Mouse (Mus musculus) large intestine, adult 2 months (tissue): Measurements from ENCODE around the gene Snap91. TPM values are rescaled to one million over a fixed set of nuclear protein-coding genes. Genes with fewer than 3 reads are reported as not detected.

Experiments used
- DNase-seq: peaks from one replicate; pipeline ENCODE4 v3.0.0-alpha.2; 2012; ENCODE audit warnings: low read depth, low spot score
- WGBS: fragments of 180-500 bp; shearing (Covaris S2); methylation state at CpG from one replicate; pipeline ENCODE4 v1.1.7; 2018; 5-methylcytosine and 5-hydroxymethylcytosine counted together
- polyA plus RNA-seq: library from polyadenylated mRNA; depleted of rRNA; stranded (reverse); fragments of >200 nt; gene quantifications from 2 replicates; pipeline ENCODE4 v1.2.3, GENCODE M21; 2012; rRNA removed

The Snap91 gene
- polyA plus RNA-seq, 1 experiment = 0.58 TPM

DNA sequence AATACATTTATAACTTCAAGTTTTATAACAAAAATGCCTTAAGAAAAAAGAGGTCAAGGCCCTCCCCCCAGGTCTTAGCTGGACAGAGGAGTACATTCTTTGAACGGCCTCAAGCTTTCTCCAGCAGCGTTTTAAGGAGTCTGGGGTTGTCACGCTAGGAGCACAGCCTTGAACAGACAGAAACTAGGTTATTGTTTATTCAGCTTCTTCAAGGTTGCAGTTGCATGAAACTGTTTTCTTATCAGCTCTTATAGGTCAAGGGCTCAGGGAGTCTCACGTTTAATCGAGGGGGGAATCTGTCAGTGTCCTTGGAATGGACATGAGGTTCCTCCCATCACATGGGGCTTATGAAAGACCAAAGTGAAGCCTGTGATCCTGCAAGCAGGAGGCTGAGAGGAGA lies 163.3 kb downstream of the Snap91 start:
- whole genome bisulfite sequencing = 50% methylated on average over 5 of the region's 5 CpGs
- DNase-seq = no peak

DNA sequence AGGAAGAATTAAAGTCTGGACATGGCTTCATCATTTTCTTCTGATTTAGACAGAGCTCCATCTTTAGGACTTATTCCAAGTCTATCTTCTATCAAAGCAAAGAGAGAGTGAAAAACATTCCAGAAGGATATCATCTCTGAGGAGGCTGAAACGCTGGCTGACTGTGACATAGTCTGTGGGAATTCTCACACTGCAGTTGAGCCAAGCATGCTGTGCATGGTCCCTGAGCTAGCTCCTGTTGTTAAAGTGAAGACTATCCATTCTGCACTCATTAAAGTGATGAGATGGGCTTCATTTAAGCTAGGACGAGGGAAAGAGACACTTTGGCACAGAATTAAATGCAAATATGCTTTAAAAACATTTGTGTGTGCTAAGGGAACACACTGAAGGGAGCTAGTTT lies 163.9 kb downstream of the Snap91 start:
- WGBS = 34% methylated on average over 2 of the region's 2 CpGs
- DNase-seq = no peak

Other genes starting within 250 kb of the Snap91 start
- gene Me1, start 184.7 kb downstream of the Snap91 start, polyA plus RNA-seq = 8.9 and 19.3 TPM in 2 replicates
- gene Prss35, start 137.0 kb downstream of the Snap91 start, polyA plus RNA-seq = 0.04 and 0.05 TPM in 2 replicates
- not detected in 2 replicates for gene Ripply2, start 134.9 kb upstream of the Snap91 start, polyA plus RNA-seq
- gene Cyb5r4, start 141.4 kb upstream of the Snap91 start, polyA plus RNA-seq = 17.5 and 17.7 TPM in 2 replicates